Mouse (Mus musculus) cerebellum, postnatal 14 days (tissue): ENCODE data around the gene Retreg3.

Experiments
- DNase-seq, 2 experiments: peaks; one replicate each; pipeline ENCODE4 v3.0.0; 2021; ENCODE audit warnings: mixed read lengths in 2 of 2

Gene Retreg3

GRCm38 (mm10) chr11:101078121-101078520, 41.6 kb downstream of the Retreg3 start, which contains the start of gene Hsd17b1:
Hsd17b1 (plus strand) TSS chr11:101078411.
- no peak for DNase-seq

- DNase-seq, result peak in 1 of 2 experiments; percentile 40
These were observed 47.8 kb downstream of the Retreg3 start for GRCm38 (mm10) chr11:101071810-101072428.

DNA sequence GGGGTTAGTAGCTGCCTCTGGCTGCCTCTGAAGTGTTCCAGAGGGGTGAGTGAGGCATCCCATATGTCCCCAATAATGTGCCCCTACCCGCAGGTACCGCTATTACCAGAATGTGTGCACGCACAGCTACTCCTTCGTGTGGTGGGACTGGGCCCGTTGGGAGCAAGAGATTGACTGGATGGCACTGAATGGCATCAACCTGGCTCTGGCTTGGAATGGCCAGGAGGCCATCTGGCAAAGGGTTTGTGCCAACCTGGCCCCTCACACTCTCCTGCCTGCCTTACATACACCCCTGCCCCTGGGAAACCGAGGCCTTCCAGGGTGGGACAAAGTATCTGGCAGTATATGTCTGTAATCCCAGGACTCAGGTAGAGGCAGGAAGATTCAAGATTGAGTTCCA, 48.7 kb downstream of the Retreg3 start:
- DNase-seq, result peak; percentile 56 to 68

- DNase-seq, result no peak
These were observed 49.5 kb downstream of the Retreg3 start for GRCm38 (mm10) chr11:101070189-101070527.

DNA sequence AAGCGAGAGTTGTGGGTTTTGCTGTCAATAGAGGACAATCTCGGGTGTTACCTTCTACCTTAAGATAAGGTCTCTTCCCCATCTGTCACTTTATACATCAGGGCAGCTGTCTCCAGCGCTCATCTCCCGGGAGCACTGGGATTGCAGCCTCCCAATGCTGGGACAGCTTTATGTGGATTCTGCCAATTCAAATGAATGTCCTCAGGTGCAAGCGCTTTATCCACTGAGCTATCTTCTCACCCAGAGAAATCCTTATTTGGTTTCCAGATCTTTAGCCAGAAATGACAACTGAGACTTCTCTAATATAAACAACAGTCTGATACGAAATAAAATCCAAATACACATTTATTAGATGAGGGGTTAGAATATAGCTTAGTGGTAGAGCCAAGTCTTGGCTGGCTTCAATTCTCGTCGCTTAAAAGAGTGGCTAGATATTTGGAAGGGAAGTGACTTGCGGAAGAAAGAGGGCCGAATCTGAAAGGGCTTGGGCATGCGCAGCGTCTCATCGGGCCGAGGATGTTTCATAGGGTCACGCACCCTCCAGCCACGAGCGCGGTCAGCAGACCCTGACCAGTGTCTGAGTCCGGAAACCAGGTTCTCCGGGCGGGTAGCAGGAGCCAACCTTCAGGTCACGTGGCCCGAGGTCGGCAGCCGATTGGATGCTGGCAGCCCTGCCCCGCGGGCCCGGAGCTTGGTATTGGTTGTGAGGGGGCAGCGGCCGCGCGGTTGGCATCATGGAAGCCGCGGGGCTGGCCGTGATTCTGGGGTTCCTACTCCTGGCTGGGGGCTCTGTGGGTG, 50.1 kb downstream of the Retreg3 start, which contains the start of gene Naglu:
TSS of gene Naglu (plus strand) at position 622 of the 798 bp plus-strand sequence.
- peak; percentile 98 for DNase-seq

- peak; percentile 95 to 97 for DNase-seq
These were observed 52.9 kb downstream of the Retreg3 start for GRCm38 (mm10) chr11:101066549-101067412.

DNA sequence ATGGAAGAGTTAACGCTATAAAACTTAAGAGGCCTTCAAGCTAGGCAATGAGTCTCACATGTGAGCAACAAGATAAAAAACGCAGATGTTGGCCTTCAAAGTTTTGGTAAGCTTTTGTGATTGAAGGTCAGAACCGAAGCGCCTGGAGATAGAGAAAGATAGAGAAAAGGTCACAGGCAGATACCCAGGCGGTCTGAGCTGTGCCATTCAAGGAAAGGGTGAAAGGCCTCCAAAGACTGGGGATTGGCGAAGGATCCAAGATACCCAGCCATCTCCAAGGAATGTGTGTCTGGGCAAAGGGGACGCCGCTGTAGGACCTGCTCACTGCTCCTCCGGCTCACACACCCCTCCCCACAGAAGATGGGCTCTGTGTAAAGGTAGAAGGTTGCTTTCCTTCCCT, 54.7 kb downstream of the Retreg3 start:
- no peak for DNase-seq

GRCm38 (mm10) chr11:101064462-101064861, 55.2 kb downstream of the Retreg3 start:
- no peak for DNase-seq

DNA sequence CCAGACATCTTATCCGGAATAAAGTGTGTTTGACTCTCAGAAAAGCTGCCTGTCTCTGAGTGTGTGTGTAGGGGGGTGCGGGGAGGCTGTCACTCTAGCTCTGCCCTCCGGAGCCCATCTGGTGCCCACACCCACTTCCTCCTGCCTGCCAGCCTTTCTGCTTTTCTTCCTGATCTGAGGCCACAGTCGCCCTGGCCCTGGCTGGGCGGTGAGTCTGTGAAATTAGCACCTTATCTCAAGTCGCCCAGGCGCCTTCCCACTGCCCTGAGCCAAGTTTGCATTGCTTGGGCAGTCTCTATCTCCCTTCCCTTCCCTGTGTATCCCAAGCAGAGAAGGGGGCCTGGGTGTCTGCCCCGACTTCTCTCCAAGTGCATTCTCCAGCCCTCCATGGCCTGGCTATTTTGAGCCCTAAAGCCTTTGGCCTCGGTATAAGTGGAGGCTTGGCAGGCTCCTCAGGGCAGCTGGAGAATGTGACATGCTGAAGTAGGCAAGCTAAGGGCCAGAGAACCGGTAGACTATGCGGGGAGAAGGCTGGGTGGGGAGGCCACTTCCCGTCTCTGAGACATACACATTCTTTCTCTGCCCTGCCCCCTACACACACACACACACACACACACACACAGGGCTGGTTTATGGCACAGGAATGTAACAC, 55.9 kb downstream of the Retreg3 start:
- peak; percentile 80 to 81 for DNase-seq

DNA sequence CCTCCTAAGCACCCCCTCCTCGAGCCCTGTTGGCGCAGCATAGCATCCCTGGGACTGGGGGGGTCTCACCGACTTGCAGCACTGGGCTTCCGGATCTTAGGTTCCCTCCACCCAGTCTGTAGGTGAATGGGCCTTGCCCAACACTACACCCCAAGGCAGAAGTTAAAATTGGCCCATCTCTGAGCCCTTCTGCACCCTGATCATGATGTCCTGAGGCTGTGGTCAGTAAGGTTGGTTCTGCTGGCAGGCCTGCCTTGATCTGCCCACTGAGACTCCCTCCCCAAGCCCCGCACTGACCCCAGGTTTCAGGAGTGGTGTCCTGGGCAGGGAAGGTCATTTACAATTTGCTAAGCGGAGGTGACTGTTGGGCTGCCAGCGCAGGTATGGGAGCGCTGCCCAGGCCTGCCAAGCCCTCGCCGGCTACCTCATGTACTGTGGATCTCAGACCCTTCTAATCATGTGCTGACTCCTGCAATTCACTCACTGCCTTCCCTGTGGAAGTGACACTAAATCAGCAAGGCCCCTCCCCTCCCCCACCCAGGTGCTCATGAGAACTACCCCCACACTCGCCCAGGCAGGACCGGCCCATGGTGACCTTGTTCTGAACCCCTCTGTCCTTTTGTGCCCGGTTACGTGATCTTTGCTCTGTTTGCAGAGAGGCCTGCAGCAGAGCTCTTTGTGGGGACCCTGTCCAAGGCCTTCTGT, 56.6 kb downstream of the Retreg3 start:
- DNase-seq, result peak; percentile 57 to 58

GRCm38 (mm10) chr11:101062165-101062884, 57.4 kb downstream of the Retreg3 start:
- DNase-seq, result peak in 1 of 2 experiments; percentile 30

DNA sequence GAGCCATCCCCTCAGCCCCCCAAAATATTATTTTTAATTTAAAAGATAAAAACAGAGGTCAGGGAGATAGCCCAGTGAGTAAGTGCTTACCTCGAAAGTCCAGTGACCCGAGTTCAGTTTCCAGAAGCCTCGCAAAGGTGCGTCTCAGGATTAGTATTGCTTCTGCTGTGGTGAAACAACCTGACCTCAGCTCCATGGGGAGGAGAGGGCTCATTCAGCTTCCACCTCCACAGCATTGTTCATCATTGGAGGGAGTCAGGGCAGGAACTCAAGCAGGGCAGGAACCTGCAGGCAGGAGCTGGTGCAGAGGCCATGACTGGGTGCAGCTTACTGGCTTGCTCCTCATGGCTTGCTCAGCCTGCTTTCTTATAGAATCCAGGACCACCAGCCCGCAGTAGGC, 58.6 kb downstream of the Retreg3 start:
- DNase-seq, result no peak

DNA sequence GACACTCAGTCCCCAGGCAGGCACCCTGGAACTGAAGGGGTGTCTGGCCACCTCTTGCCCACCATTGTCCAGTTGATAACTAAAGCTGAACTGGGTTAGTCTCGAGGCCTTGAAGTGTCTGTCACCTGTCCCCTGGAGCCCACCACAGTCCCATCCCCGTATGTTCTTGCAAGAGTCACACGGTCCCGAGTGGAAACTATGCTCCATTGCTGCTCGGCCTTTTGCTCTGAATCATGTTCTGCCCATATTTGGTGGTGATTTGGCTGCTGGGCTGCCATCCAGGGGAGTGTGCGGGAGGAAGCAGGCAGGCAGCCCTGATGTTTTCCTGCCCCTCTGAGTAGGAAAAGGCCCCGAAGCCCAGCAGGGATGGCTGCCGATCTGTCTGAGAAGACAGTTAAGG, 59.6 kb downstream of the Retreg3 start:
- DNase-seq, result peak; percentile 70 to 73

DNA sequence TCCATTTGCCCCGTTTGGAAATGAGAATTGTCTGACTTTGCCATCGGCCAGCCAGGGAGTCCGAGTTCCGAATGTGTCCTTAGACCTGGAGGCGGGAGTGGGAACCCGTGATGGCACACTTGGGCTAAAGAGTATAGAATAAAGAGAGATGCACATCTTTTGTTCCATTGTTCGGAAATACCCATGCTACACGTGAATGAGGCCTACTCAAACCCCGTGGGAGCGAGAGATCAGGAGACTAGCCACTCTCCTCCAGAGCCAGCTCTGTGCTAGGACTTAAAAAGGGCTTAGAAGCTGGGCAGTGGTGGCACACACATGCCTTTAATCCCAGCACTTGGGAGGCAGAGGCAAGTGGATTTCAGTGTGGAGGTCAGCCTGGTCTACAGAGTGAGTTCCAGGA, 60.2 kb downstream of the Retreg3 start:
- DNase-seq, result no peak

- DNase-seq, result no peak
These were observed 61.0 kb downstream of the Retreg3 start for GRCm38 (mm10) chr11:101058726-101059125.

DNA sequence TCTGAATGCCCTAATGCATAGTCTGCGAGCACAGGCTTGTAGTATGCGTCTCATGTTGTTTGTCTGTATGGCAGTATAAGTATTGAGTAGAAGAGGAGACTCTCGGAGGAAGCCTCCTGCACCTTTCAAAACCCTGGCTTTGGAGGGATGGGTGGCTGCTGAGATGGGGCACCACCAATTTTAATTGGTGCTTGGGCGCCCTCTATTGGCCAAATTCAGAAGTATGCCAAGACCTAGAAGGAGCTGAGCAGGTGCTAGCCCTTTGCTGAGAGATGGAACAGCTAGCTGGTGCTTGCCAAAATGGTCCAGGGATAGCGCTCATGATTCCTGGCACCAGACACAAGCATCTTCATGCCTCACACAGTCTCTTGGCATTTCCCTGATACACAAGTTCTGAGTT, 61.8 kb downstream of the Retreg3 start:
- peak; percentile 96 to 97 for DNase-seq

GRCm38 (mm10) chr11:101056885-101057284, 62.8 kb downstream of the Retreg3 start:
- DNase-seq, result no peak

DNA sequence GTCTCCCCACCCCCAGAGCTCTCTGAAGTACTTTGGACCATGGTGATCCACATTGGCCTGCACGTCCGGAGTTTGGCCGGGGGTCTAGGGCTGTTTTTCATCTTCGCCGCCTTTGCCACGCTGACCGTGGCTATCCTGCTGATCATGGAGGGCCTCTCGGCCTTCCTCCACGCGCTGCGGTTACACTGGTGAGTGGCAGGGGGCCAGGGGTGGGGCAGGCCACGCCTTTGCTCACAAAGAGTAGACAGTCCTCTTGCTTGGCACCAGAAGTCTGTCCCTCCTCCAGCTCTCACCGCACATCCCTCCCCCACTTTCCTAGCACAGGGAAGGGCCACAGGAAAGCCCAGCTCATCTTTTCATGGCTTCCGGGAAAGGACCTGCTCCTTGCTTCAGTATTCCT, 64.3 kb downstream of the Retreg3 start:
- no peak for DNase-seq

- DNase-seq, result no peak
These were observed 65.7 kb downstream of the Retreg3 start for GRCm38 (mm10) chr11:101053974-101054373.

DNA sequence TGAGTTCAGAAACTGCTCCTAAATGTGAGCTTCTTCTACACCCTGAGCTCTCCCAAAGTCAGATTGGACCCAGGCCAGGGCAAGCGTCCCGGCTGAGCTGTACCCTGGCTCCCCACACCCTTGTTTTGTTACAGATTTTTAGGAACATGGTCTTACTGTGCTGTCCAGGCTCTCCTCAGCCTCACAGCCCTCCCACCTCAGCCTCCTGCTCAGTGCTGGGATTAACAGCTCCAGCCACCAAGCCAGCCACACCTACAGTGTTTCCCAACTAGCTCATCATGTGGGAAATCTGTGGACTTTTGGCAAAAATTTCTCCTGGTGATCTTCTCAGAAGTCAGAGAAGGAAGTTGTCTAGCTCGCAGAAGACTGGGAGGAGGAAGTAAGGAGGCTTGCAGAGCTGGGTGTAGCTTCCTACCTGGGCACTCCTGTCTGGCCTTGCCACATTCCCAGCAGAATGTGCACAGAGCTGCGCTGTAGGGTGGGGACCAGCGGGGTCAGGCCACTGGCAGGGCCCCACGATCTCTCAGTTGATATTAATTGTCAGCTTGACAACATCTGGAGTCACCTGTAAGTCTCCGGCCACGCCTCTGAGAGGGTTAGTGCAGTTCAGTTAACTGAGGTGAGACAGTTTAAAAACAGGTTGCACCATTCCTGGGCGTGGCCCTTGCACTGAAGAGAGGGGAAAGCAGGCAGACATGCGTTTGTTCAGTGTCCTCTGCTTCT, 66.8 kb downstream of the Retreg3 start:
- DNase-seq, result no peak

GRCm38 (mm10) chr11:101051617-101052016, 68.1 kb downstream of the Retreg3 start:
- DNase-seq, result peak; percentile 50 to 59
